Mouse (Mus musculus) cerebellum, adult 2 months (tissue): ENCODE measurements around the gene Chst5.

ENCODE experiments used
- CTCF ChIP-seq: fragments of 200-500 bp; IDR thresholded peaks from 2 replicates; pipeline ENCODE4 v1.5.1; 2011; ENCODE audit warnings: low read depth, mild to moderate bottlenecking, control low read depth, low read length, moderate library complexity, borderline replicate concordance; ENCODE audit not compliant: insufficient read depth
- POLR2A ChIP-seq: fragments of 200-500 bp; IDR thresholded peaks from 2 replicates; pipeline ENCODE4 v1.6.1; 2011; ENCODE audit warnings: low read length, control low read depth, borderline replicate concordance; ENCODE audit not compliant: insufficient read depth

DNA sequence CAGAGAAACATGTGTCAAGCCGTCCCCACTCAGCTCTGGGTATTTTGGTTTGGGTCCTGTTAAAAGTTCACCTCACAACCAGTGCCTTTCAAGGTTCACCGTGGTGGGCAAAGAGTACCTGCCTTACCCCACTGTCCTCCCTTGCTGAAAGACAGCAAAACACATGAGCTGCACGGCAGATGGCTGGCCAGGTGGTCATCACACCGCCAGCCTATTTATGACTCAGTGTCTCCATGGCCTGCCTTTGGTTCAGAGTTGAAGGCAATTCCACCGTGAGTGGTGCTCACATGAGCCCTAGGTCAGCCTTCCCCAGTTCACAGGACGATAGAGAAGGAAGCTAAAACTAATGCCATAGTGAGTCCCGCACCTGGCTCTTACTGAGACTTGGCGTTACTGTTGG lies 37.7 kb upstream of the Chst5 start:
- TF ChIP-seq POLR2A (no peak), CTCF (no peak)
